Mouse (Mus musculus) liver, embryonic 13.5 days (tissue): ENCODE measurements around the gene Pramel6. TPM values are rescaled to one million over a fixed set of nuclear protein-coding genes. Genes with fewer than 3 reads are reported as not detected.
"Not testable (repeated sequence)": the region's sequence is repeated elsewhere in the genome, so short reads cannot be mapped to it uniquely, and the experiment has no call there.

ENCODE experiments used
- ATAC-seq: fragments of 200-750 bp; cut with Nextera tagmentation; 2 replicates; pipeline ENCODE4 v1.8.0; 2017; ENCODE audit warnings: low read depth, mild to moderate bottlenecking, moderate number of reproducible peaks, moderate library complexity
- DNase-seq: peaks from one replicate; pipeline ENCODE4 v3.0.0; 2022
- H3K27ac ChIP-seq: fragments of 300-500 bp; sonication (generic); 2 replicates; pipeline ENCODE4 v1.5.1; 2015; ENCODE audit warnings: moderate library complexity, mild to moderate bottlenecking, inconsistent platforms
- H3K27me3 ChIP-seq: fragments of 300-500 bp; sonication (generic); 2 replicates; pipeline ENCODE4 v1.6.1; 2015; ENCODE audit warnings: mild to moderate bottlenecking, inconsistent platforms
- H3K36me3 ChIP-seq: fragments of 300-500 bp; sonication (generic); 2 replicates; pipeline ENCODE4 v1.6.1; 2015; ENCODE audit warnings: mild to moderate bottlenecking, inconsistent platforms
- H3K4me1 ChIP-seq: fragments of 300-500 bp; sonication (generic); replicated peaks from 2 replicates; pipeline ENCODE4 v1.6.1; 2015; ENCODE audit warnings: inconsistent platforms
- H3K4me2 ChIP-seq: fragments of 300-500 bp; sonication (generic); 2 replicates; pipeline ENCODE4 v1.6.1; 2015; ENCODE audit warnings: inconsistent platforms, mild to moderate bottlenecking, moderate library complexity
- H3K4me3 ChIP-seq: fragments of 300-500 bp; sonication (generic); replicated peaks from 2 replicates; pipeline ENCODE4 v1.5.1; 2015; ENCODE audit warnings: mild to moderate bottlenecking, inconsistent platforms
- H3K9ac ChIP-seq: fragments of 300-500 bp; sonication (generic); 2 replicates; pipeline ENCODE4 v1.6.1; 2015; ENCODE audit warnings: mild to moderate bottlenecking, inconsistent platforms
- H3K9me3 ChIP-seq: fragments of 300-500 bp; sonication (generic); replicated peaks from 2 replicates; pipeline ENCODE4 v1.6.1; 2016; ENCODE audit warnings: inconsistent platforms
- WGBS: fragments of 180-500 bp; shearing (Covaris S2); methylation state at CpG from one replicate; pipeline ENCODE4 v1.1.7; 2015; ENCODE audit not compliant: insufficient replicate concordance; 5-methylcytosine and 5-hydroxymethylcytosine counted together
- polyA plus RNA-seq: library from polyadenylated mRNA; unstranded; fragments of >200 nt; fragmentation: Nextera tagmentation; extraction: Ambion mirVana; gene quantifications from 2 replicates; pipeline ENCODE4 v1.2.1, GENCODE M21; 2015

The Pramel6 gene
- polyA plus RNA-seq: not detected in 2 replicates

DNA sequence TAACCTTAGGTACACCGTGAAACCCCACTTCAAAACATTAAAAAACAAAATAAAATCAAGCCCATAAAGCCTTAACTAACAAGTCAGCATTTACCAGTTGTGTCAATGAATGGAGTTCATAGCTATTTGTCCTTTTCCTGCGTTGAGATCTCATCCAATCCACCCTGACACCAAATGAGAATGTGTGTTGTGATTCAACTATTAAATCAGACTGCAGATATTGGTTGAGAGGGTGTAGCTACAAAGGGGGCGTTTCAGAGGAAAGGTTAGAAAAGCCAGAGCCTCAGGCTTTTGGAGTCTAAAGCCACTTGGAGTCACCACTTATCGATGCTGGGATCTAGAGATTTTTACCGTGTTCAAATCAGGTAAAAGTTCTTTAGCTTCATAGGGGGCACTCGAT, at the start of gene Pramel6:
Gene Pramel6 (plus strand): TSS at position 301 of the 400 bp plus-strand sequence.
- no peaks in the 10 kb centered on the region for H3K4me1 ChIP-seq
- ATAC-seq (no peak), DNase-seq (no peak)
- 63% methylated on average over 6 of the region's 6 CpGs for WGBS
- H3K9me3 ChIP-seq: 0 out of 2 replicates have a peak, but pooled peaks cover 4% of the 10 kb centered on the region
- H3K36me3 ChIP-seq: no peaks in the 10 kb centered on the region
- H3K4me3 ChIP-seq: no peak within 1 kb of the TSS
- H3K27ac ChIP-seq: no peak within 1 kb of the TSS
- H3K27me3 ChIP-seq: no peaks in the 10 kb centered on the region
- H3K9ac ChIP-seq: no peak within 1 kb of the TSS
- H3K4me2 ChIP-seq: no peak within 1 kb of the TSS

DNA sequence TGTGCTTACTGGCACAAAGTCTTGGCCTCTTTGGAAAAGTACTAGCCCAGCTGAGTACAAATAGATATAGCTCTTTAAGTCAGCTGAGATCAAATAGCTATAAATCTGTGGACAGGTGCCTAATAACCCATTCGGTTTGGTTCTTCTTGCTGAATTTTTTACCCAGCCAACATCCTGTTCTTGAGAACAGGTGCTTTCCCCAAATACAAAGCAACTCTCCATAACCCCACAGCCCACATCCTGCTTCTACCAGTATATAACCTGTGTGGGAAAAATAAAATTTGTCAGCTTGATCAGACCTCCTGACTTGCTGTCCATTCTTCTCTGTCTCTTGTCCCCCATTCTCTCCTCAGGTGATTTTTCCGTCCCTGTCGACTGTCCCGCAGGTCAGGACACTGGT, 44.6 kb upstream of the Pramel6 start:
- H3K4me3 ChIP-seq: no peak overlapping the region
- H3K4me2 ChIP-seq: no peak overlapping the region
- no peak overlapping the region for H3K9ac ChIP-seq
- no peak for DNase-seq
- H3K9me3 ChIP-seq: no peaks in the 10 kb centered on the region
- H3K27me3 ChIP-seq: no peaks in the 10 kb centered on the region
- no peaks in the 10 kb centered on the region for H3K4me1 ChIP-seq
- no peak for ATAC-seq
- 70% methylated on average over 4 of the region's 4 CpGs for WGBS
- no peak overlapping the region for H3K27ac ChIP-seq
- no peaks in the 10 kb centered on the region for H3K36me3 ChIP-seq

DNA sequence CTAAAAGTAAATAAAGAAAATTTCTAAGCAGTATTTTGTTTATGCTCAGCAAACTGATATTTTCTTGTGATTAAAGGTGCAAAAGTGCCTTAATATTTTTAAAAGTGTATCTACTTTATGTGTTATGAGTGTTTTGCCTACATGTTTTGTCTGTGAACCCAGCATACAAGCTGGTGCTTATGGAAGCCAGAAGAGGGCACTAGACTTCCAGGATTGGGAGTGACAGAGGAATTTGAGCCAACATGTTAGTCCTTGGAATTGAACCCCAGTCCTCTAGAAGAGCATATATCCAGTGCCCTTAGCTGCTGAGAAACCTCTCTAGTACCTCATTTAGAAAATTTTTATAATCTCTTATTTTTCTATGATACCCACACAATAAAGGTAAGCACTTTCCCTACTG, 26.2 kb upstream of the Pramel6 start:
- Histone ChIP-seq H3K9me3 (peaks cover 9% of the 10 kb centered on the region; the same call in 1 of the 2 replicates), H3K4me2 (no peak overlapping the region), H3K4me1 (no peaks in the 10 kb centered on the region), H3K27ac (no peak overlapping the region), H3K9ac (no peak overlapping the region), H3K27me3 (no peaks in the 10 kb centered on the region), H3K36me3 (no peaks in the 10 kb centered on the region), H3K4me3 (no peak overlapping the region)
- DNase-seq: no peak
- no peak for ATAC-seq

DNA sequence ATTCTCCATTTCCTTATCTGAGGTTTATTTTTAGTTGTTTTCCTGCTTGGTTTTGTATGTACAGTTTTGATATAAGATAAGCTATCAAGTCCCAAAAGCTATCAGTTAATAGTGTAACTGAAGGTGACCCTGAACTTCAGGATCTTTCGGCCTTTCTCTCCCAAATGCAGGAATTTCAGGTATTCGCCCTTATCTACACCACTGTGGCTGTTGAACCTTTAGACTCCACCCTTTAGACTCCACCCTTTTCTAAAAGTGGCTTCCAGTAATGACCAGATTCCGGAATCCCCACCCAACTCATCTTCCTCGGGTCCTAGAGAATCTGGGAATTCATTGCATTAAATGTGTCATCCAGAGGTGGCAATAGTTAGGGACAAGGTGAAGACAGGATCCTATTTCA, 25.2 kb upstream of the Pramel6 start:
- Histone ChIP-seq H3K27ac (no peak overlapping the region), H3K9me3 (peaks cover 9% of the 10 kb centered on the region; the same call in 1 of the 2 replicates), H3K27me3 (no peaks in the 10 kb centered on the region), H3K9ac (no peak overlapping the region), H3K4me1 (no peaks in the 10 kb centered on the region), H3K4me2 (no peak overlapping the region), H3K36me3 (no peaks in the 10 kb centered on the region), H3K4me3 (no peak overlapping the region)
- no peak for ATAC-seq
- 67% methylated on average over 4 of the region's 4 CpGs for WGBS
- DNase-seq: no peak

DNA sequence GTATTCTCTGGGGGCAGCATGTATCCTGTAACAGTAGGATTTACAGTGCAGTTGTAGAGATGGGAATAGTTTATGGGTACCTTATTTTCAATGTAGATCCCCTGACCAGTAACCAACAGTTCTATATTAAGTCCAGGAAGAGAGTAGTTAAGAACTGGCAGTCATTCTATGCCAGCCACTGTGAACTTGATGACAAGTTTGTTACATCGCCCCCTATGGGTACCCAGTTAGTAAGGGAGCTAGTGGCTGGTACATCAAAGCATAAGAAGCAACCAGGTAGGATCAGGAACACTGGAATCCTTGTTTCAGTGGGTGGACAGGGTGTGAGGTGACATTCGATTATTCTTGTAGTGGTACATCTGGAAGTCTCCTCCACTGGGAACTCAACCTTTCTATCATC, 24.1 kb upstream of the Pramel6 start:
- Histone ChIP-seq H3K9ac (no peak overlapping the region), H3K4me2 (no peak overlapping the region), H3K27me3 (no peaks in the 10 kb centered on the region), H3K4me1 (no peaks in the 10 kb centered on the region), H3K36me3 (no peaks in the 10 kb centered on the region), H3K4me3 (no peak overlapping the region), H3K27ac (no peak overlapping the region), H3K9me3 (peaks cover 9% of the 10 kb centered on the region; the same call in 1 of the 2 replicates)
- WGBS: 54% methylated on average over 2 of the region's 2 CpGs
- no peak for DNase-seq
- no peak for ATAC-seq

DNA sequence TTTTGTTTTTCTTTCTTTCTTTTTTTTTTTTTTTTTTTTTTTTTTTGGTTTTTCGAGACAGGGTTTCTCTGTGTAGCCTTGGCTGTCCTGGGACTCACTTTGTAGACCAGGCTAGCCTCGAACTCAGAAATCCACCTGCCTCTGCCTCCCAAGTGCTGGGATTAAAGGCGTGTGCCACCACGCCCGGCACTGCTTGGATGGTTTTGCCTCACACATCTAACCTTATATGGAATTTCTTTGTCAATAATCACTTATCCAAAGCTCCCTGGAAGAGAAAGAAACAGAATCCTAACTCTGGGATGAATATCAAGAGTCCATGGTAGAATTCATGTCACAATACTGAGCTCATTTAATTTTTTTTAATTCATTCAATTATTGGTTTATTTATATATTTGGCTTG, 9.4 kb upstream of the Pramel6 start, which contains the start of gene Pramel7:
Gene Pramel7 (minus strand): TSS at position 101 of the 400 bp plus-strand sequence.
- not testable (repeated sequence) for H3K4me1 ChIP-seq, H3K27ac ChIP-seq, H3K9me3 ChIP-seq, H3K4me3 ChIP-seq, H3K4me2 ChIP-seq, ATAC-seq, H3K27me3 ChIP-seq, H3K36me3 ChIP-seq, DNase-seq, H3K9ac ChIP-seq
- WGBS: 61% methylated on average over 4 of the region's 5 CpGs

DNA sequence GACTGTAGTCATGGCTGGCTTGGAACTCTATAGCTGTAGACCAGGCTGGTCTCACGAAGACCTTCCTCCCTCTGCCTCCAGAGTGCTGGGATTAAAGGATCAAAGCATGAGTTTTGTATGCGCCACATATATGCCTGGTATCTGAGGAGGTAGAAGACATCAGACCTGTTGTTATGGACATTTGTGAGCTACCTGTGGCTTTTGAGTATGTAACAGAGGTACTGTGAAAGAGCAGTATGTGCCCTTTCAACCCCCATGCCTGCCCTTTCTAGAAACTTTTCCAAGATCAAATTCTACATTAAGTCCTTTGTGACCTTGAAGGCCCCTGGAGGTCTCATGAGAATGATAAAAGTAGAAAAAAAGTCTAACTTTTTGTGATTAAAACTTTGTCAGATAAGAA, 8.7 kb downstream of the Pramel6 start:
- H3K9ac ChIP-seq: no peak overlapping the region
- H3K4me3 ChIP-seq: no peak overlapping the region
- no peak overlapping the region for H3K4me2 ChIP-seq
- DNase-seq: no peak
- no peak overlapping the region for H3K27ac ChIP-seq
- H3K27me3 ChIP-seq: no peaks in the 10 kb centered on the region
- ATAC-seq: no peak
- no peaks in the 10 kb centered on the region for H3K9me3 ChIP-seq
- WGBS: 79% methylated on average over 2 of the region's 2 CpGs
- H3K4me1 ChIP-seq: no peaks in the 10 kb centered on the region
- no peaks in the 10 kb centered on the region for H3K36me3 ChIP-seq

DNA sequence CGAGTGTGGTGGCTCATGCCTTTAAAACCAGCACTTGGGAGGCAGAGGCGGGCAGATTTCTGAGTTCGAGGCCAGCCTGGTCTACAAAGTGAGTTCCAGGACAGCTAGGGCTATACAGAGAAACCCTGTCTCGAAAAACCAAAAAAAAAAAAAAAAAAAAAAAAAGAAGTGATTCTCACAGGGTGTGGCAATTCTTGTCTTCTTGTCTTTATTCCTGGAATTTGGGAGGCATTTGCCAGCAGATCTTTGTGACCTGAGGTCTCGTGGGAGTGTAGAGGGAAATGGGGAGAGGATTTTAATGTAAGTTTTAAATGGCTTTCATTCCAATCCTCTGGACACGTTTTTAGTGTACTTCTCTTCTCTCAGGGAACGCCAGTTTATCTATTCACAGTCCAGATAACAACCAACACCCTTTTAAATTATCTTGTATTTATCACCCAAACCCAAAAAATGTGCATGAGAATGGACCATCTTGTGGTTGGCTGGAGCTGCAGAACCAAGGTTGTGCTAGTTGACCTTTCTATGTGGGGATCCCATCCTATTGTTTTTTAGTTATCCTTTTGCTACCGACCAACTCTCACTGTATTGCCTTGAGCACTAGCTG, 9.2 kb downstream of the Pramel6 start:
- no peak overlapping the region for H3K4me3 ChIP-seq
- H3K9me3 ChIP-seq: 0 out of 2 replicates have a peak, but pooled peaks cover under 1% of the 10 kb centered on the region
- no peak for DNase-seq
- no peak overlapping the region for H3K9ac ChIP-seq
- no peaks in the 10 kb centered on the region for H3K4me1 ChIP-seq
- no peak overlapping the region for H3K4me2 ChIP-seq
- no peak overlapping the region for H3K27ac ChIP-seq
- H3K27me3 ChIP-seq: no peaks in the 10 kb centered on the region
- 55% methylated on average over 8 of the region's 8 CpGs for WGBS
- no peaks in the 10 kb centered on the region for H3K36me3 ChIP-seq
- ATAC-seq: no peak

DNA sequence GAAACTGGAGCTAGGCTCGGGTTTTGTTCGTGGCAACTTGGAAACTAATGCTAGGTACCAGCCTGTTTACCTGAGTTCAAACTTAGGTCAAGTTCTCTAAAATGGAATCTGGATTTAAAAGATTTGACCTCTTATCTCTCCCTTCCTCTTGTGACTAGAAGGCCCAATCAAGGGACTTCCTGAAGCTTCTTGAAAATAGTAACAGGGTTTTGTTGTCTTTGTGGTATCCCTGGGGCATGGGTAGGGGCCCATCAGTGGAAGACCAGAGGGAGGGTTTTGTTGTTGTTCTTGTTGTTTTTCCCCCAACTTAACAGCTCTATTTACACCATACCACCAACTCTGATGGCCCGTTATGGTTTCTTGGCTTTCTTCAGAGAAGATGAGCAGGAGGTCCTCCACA, 10.2 kb downstream of the Pramel6 start:
- no peak overlapping the region for H3K4me2 ChIP-seq
- H3K9me3 ChIP-seq: 0 out of 2 replicates have a peak, but pooled peaks cover 6% of the 10 kb centered on the region
- DNase-seq: no peak
- H3K9ac ChIP-seq: no peak overlapping the region
- no peaks in the 10 kb centered on the region for H3K4me1 ChIP-seq
- H3K36me3 ChIP-seq: no peaks in the 10 kb centered on the region
- no peak overlapping the region for H3K4me3 ChIP-seq
- whole genome bisulfite sequencing: 62% methylated on average over 3 of the region's 3 CpGs
- ATAC-seq: no peak
- H3K27me3 ChIP-seq: no peaks in the 10 kb centered on the region
- H3K27ac ChIP-seq: no peak overlapping the region

DNA sequence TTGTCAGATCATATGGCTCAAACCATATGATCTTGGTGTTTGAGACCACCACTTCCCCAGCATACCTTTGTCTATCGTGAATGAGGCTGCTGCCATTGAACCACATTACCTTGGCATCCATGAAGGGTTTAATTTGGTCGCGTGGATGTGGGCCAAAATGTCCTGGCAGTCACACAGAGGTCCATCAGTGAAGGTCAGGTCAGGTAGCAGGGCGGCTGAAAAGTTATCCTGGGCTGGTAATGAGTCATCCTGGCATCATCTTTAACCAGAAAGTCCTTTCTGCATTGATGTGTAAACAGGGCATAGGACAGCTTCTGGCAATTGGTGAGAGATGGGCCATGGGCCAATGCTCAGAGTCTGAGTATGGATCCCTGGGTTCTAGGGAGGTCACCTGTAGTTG, 14.3 kb downstream of the Pramel6 start:
- no peak for ATAC-seq
- H3K4me2 ChIP-seq: no peak overlapping the region
- no peak overlapping the region for H3K27ac ChIP-seq
- H3K9me3 ChIP-seq: 0 out of 2 replicates have a peak, but pooled peaks cover 6% of the 10 kb centered on the region
- H3K9ac ChIP-seq: no peak overlapping the region
- H3K27me3 ChIP-seq: no peaks in the 10 kb centered on the region
- H3K4me1 ChIP-seq: no peaks in the 10 kb centered on the region
- 62% methylated on average over 4 of the region's 4 CpGs for WGBS
- no peak for DNase-seq
- no peaks in the 10 kb centered on the region for H3K36me3 ChIP-seq
- H3K4me3 ChIP-seq: no peak overlapping the region

DNA sequence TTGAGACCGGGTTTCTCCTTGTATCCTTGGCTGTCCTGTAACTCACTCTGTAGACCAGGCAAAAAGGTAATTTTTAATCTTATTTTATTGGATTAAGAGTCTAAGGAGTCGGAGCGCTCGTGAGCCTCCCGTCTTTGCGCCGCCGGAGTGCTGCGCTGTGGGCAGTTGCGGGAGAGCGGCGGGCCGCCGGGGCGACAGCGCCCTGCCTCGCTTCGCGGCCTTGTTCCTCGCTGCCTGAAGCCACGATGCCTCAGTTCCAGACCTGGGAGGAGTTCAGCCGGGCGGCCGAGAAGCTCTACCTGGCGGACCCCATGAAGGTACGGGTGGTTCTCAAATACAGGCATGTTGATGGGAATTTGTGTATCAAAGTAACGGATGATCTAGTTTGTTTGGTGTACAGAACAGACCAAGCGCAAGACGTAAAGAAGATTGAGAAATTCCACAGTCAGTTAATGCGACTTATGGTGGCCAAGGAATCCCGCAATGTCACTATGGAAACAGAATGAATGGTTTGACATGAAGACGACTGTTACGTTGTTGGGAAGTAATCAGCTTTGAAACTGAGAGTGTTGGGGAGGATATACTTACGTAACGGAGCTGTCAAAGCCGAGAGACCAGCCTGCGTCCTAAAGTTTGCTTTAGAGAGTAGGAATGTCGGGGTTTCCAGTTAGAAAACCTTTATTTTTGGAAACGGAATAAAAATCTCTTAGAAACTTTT, 19.7 kb downstream of the Pramel6 start:
- H3K36me3 ChIP-seq, DNase-seq, H3K27ac ChIP-seq, H3K27me3 ChIP-seq, H3K4me1 ChIP-seq, H3K9me3 ChIP-seq, H3K4me2 ChIP-seq, H3K4me3 ChIP-seq, ATAC-seq, H3K9ac ChIP-seq: not testable (repeated sequence)
- WGBS: 31% methylated on average over 37 of the region's 39 CpGs

DNA sequence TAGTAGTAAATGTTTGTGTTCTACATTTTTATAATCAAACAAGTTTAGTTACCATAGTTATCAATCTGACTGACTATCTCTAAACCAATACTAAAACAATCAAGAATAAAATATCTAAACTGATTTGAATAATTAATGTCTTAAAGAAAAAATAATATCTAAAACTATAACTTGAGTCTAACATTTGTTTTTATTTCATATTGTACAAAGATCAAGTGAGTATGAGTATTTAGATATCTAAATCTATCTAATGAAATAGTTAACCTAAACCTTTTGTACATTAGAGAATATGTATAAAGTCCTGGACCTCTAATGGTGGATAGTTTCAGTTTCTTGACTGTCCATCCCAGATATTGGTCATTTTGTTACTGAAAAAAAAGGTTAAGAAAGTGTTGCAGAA, 25.1 kb downstream of the Pramel6 start, which contains the start of gene Olfr153:
Gene Olfr153 (plus strand): TSS at position 301 of the 400 bp plus-strand sequence.
- Histone ChIP-seq H3K27ac (no peak within 1 kb of the TSS), H3K36me3 (no peaks in the 10 kb centered on the region), H3K9ac (no peak within 1 kb of the TSS), H3K4me3 (no peak within 1 kb of the TSS), H3K9me3 (no peaks in the 10 kb centered on the region), H3K27me3 (no peaks in the 10 kb centered on the region), H3K4me1 (no peaks in the 10 kb centered on the region), H3K4me2 (no peak within 1 kb of the TSS)
- DNase-seq (no peak), ATAC-seq (no peak)
